Mouse (Mus musculus): ENCODE measurements around the gene Piwil4.
"Not testable (repeated sequence)": the region's sequence is repeated elsewhere in the genome, so short reads cannot be mapped to it uniquely, and the experiment has no call there.

Piwil4 gene

GRCm38 (mm10) chr9:14675707-14676691, 64.5 kb downstream of the Piwil4 start:
- in situ Hi-C loops (cut with MboI, MseI): no loop called here

- in situ Hi-C loops (cut with MboI, MseI): no loop called here
Measured at GRCm38 (mm10) chr9:14674506-14674905, 66.0 kb downstream of the Piwil4 start.

GRCm38 (mm10) chr9:14673109-14673508, 67.4 kb downstream of the Piwil4 start:
- in situ Hi-C loops (cut with MboI, MseI): no loop called here

- in situ Hi-C loops (cut with MboI, MseI): not testable (repeated sequence)
Measured at GRCm38 (mm10) chr9:14671965-14672364, 68.6 kb downstream of the Piwil4 start.

GRCm38 (mm10) chr9:14668382-14668781, 72.2 kb downstream of the Piwil4 start:
- in situ Hi-C loops (cut with MboI, MseI): no loop called here

GRCm38 (mm10) chr9:14666071-14666470, 74.5 kb downstream of the Piwil4 start:
- in situ Hi-C loops (cut with MboI, MseI): no loop called here

GRCm38 (mm10) chr9:14663591-14663990, 76.9 kb downstream of the Piwil4 start:
- in situ Hi-C loops (cut with MboI, MseI): no loop called here

- in situ Hi-C loops (cut with MboI, MseI): no loop called here
Measured at GRCm38 (mm10) chr9:14662876-14663275, 77.7 kb downstream of the Piwil4 start.

GRCm38 (mm10) chr9:14662138-14662537, 78.4 kb downstream of the Piwil4 start:
- in situ Hi-C loops (cut with MboI, MseI): no loop called here

GRCm38 (mm10) chr9:14657926-14658325, 82.6 kb downstream of the Piwil4 start:
- in situ Hi-C loops (cut with MboI, MseI): loop anchor here in 1 of 2 experiments (10.0 kb wide), 1 partner anchor 543 kb away; no protein-coding TSS in a partner anchor

- in situ Hi-C loops (cut with MboI, MseI): loop anchor here in 1 of 2 experiments (10.0 kb wide), 1 partner anchor 539 kb away; no protein-coding TSS in a partner anchor
Measured at GRCm38 (mm10) chr9:14654010-14654409, 86.5 kb downstream of the Piwil4 start.

GRCm38 (mm10) chr9:14652761-14653160, 87.8 kb downstream of the Piwil4 start:
- in situ Hi-C loops (cut with MboI, MseI): loop anchor here in 1 of 2 experiments (10.0 kb wide), 1 partner anchor 538 kb away; no protein-coding TSS in a partner anchor

- in situ Hi-C loops (cut with MboI, MseI): no loop called here
Measured at GRCm38 (mm10) chr9:14647849-14648248, 92.7 kb downstream of the Piwil4 start.

GRCm38 (mm10) chr9:14646641-14647040, 93.9 kb downstream of the Piwil4 start:
- in situ Hi-C loops (cut with MboI, MseI): no loop called here

Data from T-helper 17 cell (primary cell).